Mouse (Mus musculus) midbrain, embryonic 16.5 days (tissue): ENCODE results near the gene Arl8a. TPM values are rescaled to one million over a fixed set of nuclear protein-coding genes. Genes with fewer than 3 reads are reported as not detected.

Source experiments
- ATAC-seq: fragments of 200-750 bp; cut with Nextera tagmentation; 2 replicates; pipeline ENCODE4 v1.8.0; 2017; ENCODE audit warnings: moderate TSS enrichment
- H3K27ac ChIP-seq: fragments of 300-500 bp; sonication (generic); 2 replicates; pipeline ENCODE4 v1.5.1; 2014; ENCODE audit warnings: mild to moderate bottlenecking, low read length, mixed read lengths
- H3K27me3 ChIP-seq: fragments of 300-500 bp; sonication (generic); 2 replicates; pipeline ENCODE4 v1.6.1; 2014; ENCODE audit warnings: low read depth, low read length, mixed read lengths; ENCODE audit not compliant: control insufficient read depth, insufficient read depth
- H3K36me3 ChIP-seq: fragments of 300-500 bp; sonication (generic); 2 replicates; pipeline ENCODE4 v1.6.1; 2014; ENCODE audit warnings: mild to moderate bottlenecking, low read length, moderate library complexity, mixed read lengths; ENCODE audit not compliant: control insufficient read depth, insufficient read depth
- H3K4me1 ChIP-seq: fragments of 300-500 bp; sonication (generic); 2 replicates; pipeline ENCODE4 v1.6.1; 2014; ENCODE audit warnings: mild to moderate bottlenecking, low read length, mixed read lengths; ENCODE audit not compliant: control insufficient read depth, insufficient read depth
- H3K4me2 ChIP-seq: fragments of 300-500 bp; sonication (generic); 2 replicates; pipeline ENCODE4 v1.6.1; 2014; ENCODE audit warnings: mild to moderate bottlenecking, low read length, mixed read lengths
- H3K4me3 ChIP-seq: fragments of 300-500 bp; sonication (generic); 2 replicates; pipeline ENCODE4 v1.5.1; 2014; ENCODE audit warnings: low read depth, mild to moderate bottlenecking, low read length, moderate library complexity, mixed read lengths
- H3K9ac ChIP-seq: fragments of 300-500 bp; sonication (generic); 2 replicates; pipeline ENCODE4 v1.6.1; 2014; ENCODE audit warnings: low read depth, low read length, mixed read lengths
- H3K9me3 ChIP-seq: fragments of 300-500 bp; sonication (generic); replicated peaks from 2 replicates; pipeline ENCODE4 v1.6.1; 2014; ENCODE audit warnings: mild to moderate bottlenecking, low read length, mixed read lengths; ENCODE audit not compliant: control insufficient read depth, poor library complexity, severe bottlenecking
- WGBS: fragments of 180-500 bp; shearing (Covaris S2); extraction: QIAGEN DNeasy Blood & Tissue Kit; methylation state at CpG from one replicate; pipeline ENCODE4 v1.1.7; 2014; 5-methylcytosine and 5-hydroxymethylcytosine counted together
- polyA plus RNA-seq: library from polyadenylated mRNA; unstranded; fragments of >200 nt; fragmentation: Nextera tagmentation; extraction: Ambion mirVana; gene quantifications from 2 replicates; pipeline ENCODE4 v1.2.1, GENCODE M21; 2015

Gene Arl8a
- polyA plus RNA-seq, 1 experiment from 2014 or later, result 409 TPM

DNA sequence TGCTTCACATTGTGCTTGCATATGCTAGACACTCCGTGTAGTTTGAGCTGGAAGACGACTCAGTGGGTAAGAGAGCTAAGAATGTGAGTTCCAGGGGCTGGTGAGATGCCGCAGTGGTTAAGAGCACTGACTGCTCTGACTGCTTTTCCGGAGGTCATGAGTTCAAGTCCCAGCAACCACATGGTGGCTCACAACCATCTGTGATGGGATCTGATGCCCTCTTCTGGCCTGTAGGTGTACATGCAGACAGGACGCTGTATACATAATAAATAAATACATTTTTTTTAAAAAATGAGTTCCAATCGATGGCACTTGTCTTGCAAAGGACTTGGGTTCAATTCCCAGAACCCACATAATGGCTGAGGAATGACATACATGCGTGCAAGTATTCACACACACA lies 24.6 kb downstream of the Arl8a start:
- H3K9ac ChIP-seq, result no peak overlapping the region

DNA sequence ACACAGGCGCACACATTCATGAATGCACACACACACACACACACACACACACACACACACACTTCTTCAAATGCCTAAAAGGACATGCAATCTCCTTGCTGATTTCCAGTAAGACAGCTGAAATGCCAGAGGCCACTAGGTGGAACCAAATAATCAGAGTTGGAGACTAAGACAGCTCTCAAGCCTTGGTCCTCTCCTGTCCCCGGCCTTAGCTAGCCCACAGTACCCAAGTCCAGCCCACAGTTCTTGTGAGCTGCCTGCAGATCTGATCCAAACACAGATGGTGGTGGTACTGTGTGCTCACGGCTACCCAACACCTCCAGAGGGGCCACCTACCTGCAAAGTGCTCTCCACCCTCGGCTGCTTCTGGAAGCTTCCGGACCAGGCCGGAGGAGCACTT lies 25.4 kb downstream of the Arl8a start:
- WGBS, result 55% methylated on average over 6 of the region's 6 CpGs
- no peaks in the 10 kb centered on the region for H3K4me1 ChIP-seq
- H3K9ac ChIP-seq, result no peak overlapping the region
- ATAC-seq, result peak; percentile 86
- H3K27ac ChIP-seq, result no peak overlapping the region
- no peaks in the 10 kb centered on the region for H3K27me3 ChIP-seq
- no peaks in the 10 kb centered on the region for H3K36me3 ChIP-seq
- no peak overlapping the region for H3K4me3 ChIP-seq
- H3K9me3 ChIP-seq, result no peaks in the 10 kb centered on the region
- H3K4me2 ChIP-seq, result no peak overlapping the region

More for the DNA sequence above, 24.6 kb downstream of the Arl8a start:
- Histone ChIP-seq H3K4me3 (no peak overlapping the region), H3K36me3 (no peaks in the 10 kb centered on the region), H3K9me3 (no peaks in the 10 kb centered on the region), H3K27me3 (no peaks in the 10 kb centered on the region), H3K27ac (no peak overlapping the region), H3K4me1 (no peaks in the 10 kb centered on the region), H3K4me2 (no peak overlapping the region)
- 85% methylated on average over 7 of the region's 7 CpGs for WGBS
- ATAC-seq, result no peak

DNA sequence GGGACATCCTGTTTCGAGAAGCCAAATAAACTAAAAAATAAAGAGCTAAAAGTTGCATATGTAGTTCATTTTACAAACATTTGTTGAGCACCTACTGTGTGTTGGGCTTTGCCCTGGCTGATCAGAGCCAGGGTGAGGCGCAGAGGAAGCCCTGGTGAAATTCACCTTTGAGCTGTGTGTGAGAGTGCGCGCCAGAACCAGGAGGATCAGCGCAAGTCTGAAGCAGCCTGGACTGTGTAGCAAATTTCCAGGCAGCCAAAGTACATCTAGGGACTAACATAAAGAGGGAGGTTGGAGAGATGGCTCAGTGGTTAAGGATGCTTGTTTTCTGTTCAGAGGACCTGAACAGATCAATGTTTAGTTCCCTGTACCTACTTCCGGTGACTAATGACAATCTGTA lies 26.7 kb downstream of the Arl8a start:
- ATAC-seq, result no peak
- Histone ChIP-seq H3K27ac (no peak overlapping the region), H3K9me3 (no peaks in the 10 kb centered on the region), H3K4me2 (no peak overlapping the region), H3K27me3 (no peaks in the 10 kb centered on the region), H3K4me3 (no peak overlapping the region), H3K9ac (no peak overlapping the region), H3K36me3 (no peaks in the 10 kb centered on the region), H3K4me1 (no peaks in the 10 kb centered on the region)
- WGBS, result 95% methylated on average over 6 of the region's 6 CpGs

DNA sequence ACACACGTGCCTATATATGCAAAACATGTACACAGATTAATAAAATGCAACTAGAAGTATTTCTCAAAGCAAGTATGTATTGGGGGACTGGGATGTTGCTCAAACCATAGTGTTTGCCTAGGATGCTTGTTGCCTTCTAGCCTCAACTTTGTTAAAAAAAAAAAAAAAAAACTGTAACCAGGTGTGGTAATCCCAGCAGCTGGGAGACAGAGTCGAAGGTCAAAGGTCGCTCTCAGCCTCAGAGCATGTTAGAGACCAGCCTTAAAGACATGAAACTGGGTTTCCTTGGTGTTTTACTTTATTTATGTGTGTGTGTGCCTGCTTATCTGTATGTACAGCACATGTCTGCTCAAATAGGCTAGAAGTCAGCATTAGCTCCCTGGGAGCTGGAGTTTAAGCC lies 28.6 kb downstream of the Arl8a start:
- no peak overlapping the region for H3K4me2 ChIP-seq
- no peaks in the 10 kb centered on the region for H3K27me3 ChIP-seq
- no peak overlapping the region for H3K9ac ChIP-seq
- no peak overlapping the region for H3K27ac ChIP-seq
- WGBS, result 82% methylated on average over 3 of the region's 3 CpGs
- no peaks in the 10 kb centered on the region for H3K9me3 ChIP-seq
- ATAC-seq, result no peak
- no peaks in the 10 kb centered on the region for H3K36me3 ChIP-seq
- no peak overlapping the region for H3K4me3 ChIP-seq
- no peaks in the 10 kb centered on the region for H3K4me1 ChIP-seq

DNA sequence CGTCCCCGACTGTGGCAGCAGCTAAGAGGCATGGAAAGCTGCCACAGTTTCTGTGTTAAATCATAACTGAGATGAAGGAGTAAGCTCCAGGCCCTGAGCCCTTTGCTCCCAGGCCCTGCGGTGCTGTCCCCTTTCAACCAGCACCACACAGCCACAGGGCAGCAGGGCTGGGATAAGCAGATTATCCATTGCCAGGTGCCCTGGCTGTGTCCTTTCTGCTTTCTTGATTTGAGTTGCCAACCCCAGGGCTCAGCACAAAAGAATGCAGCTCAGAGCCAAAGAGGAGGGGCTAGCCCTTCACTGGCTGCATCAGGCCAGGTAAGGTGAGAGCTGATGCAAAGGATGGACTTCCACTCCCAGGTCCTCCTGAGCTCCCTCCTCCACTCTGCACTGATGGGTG lies 31.1 kb downstream of the Arl8a start:
- no peaks in the 10 kb centered on the region for H3K36me3 ChIP-seq
- H3K4me2 ChIP-seq, result no peak overlapping the region
- H3K27me3 ChIP-seq, result no peaks in the 10 kb centered on the region
- no peak overlapping the region for H3K4me3 ChIP-seq
- WGBS, result 68% methylated on average over 3 of the region's 3 CpGs
- ATAC-seq, result no peak
- H3K4me1 ChIP-seq, result peaks cover 2% of the 10 kb centered on the region; the same call in 1 of the 2 replicates
- no peak overlapping the region for H3K27ac ChIP-seq
- H3K9ac ChIP-seq, result no peak overlapping the region
- H3K9me3 ChIP-seq, result no peaks in the 10 kb centered on the region

DNA sequence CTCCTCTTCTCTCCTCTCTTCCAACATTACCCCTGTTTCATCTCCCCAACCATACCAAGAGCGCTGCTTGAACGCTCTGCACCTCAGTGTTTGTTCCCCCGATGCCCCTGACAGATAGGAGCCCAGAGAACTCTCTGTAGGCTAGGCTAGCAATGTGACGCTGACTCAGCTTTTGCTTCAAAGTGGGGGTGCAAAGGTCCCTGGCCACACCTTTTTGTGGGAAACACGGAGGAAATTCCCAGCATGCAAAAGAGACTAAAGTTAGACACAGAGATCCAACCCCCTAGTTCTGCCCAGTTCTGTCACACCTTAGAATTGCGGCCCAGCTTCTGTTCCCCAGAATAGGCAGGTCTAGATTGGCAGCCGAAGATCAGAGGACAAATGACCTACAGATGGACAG lies 32.2 kb downstream of the Arl8a start:
- no peak for ATAC-seq
- Histone ChIP-seq H3K9ac (no peak overlapping the region), H3K27ac (no peak overlapping the region), H3K9me3 (no peaks in the 10 kb centered on the region), H3K4me1 (peaks cover 2% of the 10 kb centered on the region; the same call in 1 of the 2 replicates), H3K27me3 (no peaks in the 10 kb centered on the region), H3K4me3 (no peak overlapping the region), H3K36me3 (no peaks in the 10 kb centered on the region), H3K4me2 (no peak overlapping the region)
- WGBS, result 89% methylated on average over 7 of the region's 7 CpGs

DNA sequence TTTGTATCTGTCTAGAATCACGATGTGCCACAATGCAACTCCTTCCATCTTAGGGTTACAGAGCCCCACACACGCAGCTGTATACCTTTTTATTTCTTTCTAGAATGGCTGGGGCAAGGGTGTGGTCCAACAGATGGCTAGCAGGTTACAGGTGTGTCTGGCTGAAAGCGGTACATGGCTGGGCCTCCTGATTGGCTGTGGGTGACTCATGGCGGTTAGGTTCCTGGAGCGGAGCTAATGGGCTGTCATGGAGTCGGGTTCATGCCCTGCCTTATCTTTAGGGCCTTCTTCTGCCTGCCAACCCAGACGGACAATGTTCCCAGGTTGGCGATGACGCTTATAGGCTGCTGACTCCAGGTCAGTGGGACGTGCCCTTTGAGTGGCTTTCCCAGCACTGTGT lies 34.2 kb downstream of the Arl8a start:
- H3K36me3 ChIP-seq, result no peaks in the 10 kb centered on the region
- no peak for ATAC-seq
- no peak overlapping the region for H3K27ac ChIP-seq
- WGBS, result 90% methylated on average over 10 of the region's 10 CpGs
- H3K9ac ChIP-seq, result no peak overlapping the region
- no peak overlapping the region for H3K4me2 ChIP-seq
- H3K4me1 ChIP-seq, result peaks cover 2% of the 10 kb centered on the region; the same call in 1 of the 2 replicates
- no peak overlapping the region for H3K4me3 ChIP-seq
- H3K9me3 ChIP-seq, result no peaks in the 10 kb centered on the region
- H3K27me3 ChIP-seq, result no peaks in the 10 kb centered on the region

DNA sequence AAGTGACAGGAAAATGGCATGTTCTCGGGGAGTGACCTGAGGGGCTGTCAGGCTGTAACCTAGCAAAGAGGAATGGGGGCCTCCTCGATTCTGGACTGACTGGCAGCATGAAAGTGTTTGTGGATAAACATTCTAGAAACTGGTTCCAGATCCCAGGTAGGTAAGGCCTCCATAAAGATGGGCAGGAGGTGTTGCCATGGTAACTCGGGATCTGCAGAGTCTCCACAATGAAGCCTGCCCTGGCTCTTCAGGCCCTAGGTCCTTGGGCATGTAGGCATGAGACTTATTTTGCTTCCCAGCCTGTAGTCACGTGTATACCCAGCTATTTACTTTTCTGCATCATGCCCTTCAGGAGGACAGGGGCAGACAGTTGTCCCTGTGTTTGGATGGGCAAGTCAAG lies 34.7 kb downstream of the Arl8a start:
- H3K9ac ChIP-seq, result no peak overlapping the region
- H3K4me3 ChIP-seq, result no peak overlapping the region
- no peak overlapping the region for H3K4me2 ChIP-seq
- no peaks in the 10 kb centered on the region for H3K27me3 ChIP-seq
- peaks cover 2% of the 10 kb centered on the region; the same call in 1 of the 2 replicates for H3K4me1 ChIP-seq
- 71% methylated on average over 4 of the region's 4 CpGs for WGBS
- no peak overlapping the region for H3K27ac ChIP-seq
- no peaks in the 10 kb centered on the region for H3K9me3 ChIP-seq
- H3K36me3 ChIP-seq, result no peaks in the 10 kb centered on the region
- no peak for ATAC-seq

DNA sequence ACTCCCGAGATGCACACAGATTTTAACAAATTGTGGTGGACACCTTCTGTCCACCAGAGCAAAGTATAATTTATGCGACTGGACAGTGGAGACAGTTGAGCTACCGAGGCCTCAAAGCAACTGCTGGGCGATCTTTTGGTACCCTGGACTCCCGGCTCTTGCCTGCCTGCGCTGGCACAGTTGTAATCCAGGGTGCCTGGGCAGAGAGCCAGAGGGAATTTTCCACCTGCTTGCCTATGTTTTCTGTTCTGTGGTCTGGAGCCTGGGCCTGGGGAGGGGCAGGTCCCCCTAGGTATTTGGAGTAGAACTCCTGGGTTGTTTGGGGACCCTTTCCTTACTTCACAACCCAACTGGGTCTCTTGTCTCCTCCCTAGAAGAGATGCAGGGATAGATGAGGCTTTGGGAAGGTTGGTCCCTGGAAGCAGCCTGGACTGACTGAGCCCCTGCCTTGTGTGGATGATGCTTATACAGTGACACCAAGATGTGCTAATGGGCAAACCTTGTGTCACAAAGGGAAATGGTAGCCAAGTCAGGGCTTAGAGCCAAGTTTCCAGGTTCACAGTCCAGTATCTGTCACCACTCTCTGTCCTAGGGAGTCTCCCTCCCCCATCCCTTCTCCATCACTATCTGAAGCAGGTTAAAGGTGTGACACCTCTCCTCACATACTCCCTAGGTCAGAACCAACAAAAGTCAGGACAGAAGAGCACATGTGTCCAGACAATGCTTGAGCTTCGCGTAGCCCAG lies 35.4 kb downstream of the Arl8a start:
- Histone ChIP-seq H3K27ac (no peak overlapping the region), H3K36me3 (no peaks in the 10 kb centered on the region), H3K9ac (no peak overlapping the region), H3K4me2 (no peak overlapping the region), H3K27me3 (no peaks in the 10 kb centered on the region), H3K4me3 (no peak overlapping the region), H3K4me1 (peaks cover 7% of the 10 kb centered on the region; the same call in 1 of the 2 replicates), H3K9me3 (no peaks in the 10 kb centered on the region)
- WGBS, result 79% methylated on average over 8 of the region's 8 CpGs
- no peak for ATAC-seq
